Mouse (Mus musculus) ovary, postnatal 36 days (tissue): ENCODE data around the gene Sstr5.

Source experiments
- DNase-seq: peaks from one replicate; pipeline ENCODE4 v3.0.0; 2022; ENCODE audit warnings: low spot score, mixed read lengths

Gene Sstr5

GRCm38 (mm10) chr17:25472044-25472443 lies 25.0 kb downstream of the Sstr5 start:
- DNase-seq, result peak; percentile 41

GRCm38 (mm10) chr17:25471418-25471817 lies 25.7 kb downstream of the Sstr5 start:
- DNase-seq, result peak; percentile 48

- peak; percentile 57 for DNase-seq
These were observed 27.3 kb downstream of the Sstr5 start for GRCm38 (mm10) chr17:25469798-25470197.

- no peak for DNase-seq
These were observed 28.8 kb downstream of the Sstr5 start for GRCm38 (mm10) chr17:25468301-25468700.

- DNase-seq, result no peak
These were observed 29.3 kb downstream of the Sstr5 start for GRCm38 (mm10) chr17:25467781-25468180.

GRCm38 (mm10) chr17:25466257-25466656 lies 30.8 kb downstream of the Sstr5 start:
- no peak for DNase-seq

- no peak for DNase-seq
These were observed 33.0 kb downstream of the Sstr5 start for GRCm38 (mm10) chr17:25464091-25464490.

- DNase-seq, result no peak
These were observed 33.7 kb downstream of the Sstr5 start for GRCm38 (mm10) chr17:25463326-25463945.

GRCm38 (mm10) chr17:25462236-25462875 lies 34.7 kb downstream of the Sstr5 start:
- no peak for DNase-seq

GRCm38 (mm10) chr17:25456540-25456939 lies 40.5 kb downstream of the Sstr5 start:
- no peak for DNase-seq

- DNase-seq, result no peak
These were observed 42.8 kb downstream of the Sstr5 start, which contains the start of gene Tekt4 for GRCm38 (mm10) chr17:25454272-25454671. Gene Tekt4, plus strand, starts transcription at chr17:25454615.

- DNase-seq, result no peak
These were observed 44.7 kb downstream of the Sstr5 start for GRCm38 (mm10) chr17:25452246-25452965.

GRCm38 (mm10) chr17:25450329-25450728 lies 46.8 kb downstream of the Sstr5 start:
- no peak for DNase-seq

GRCm38 (mm10) chr17:25447865-25448264 lies 49.2 kb downstream of the Sstr5 start:
- no peak for DNase-seq

GRCm38 (mm10) chr17:25445841-25446240 lies 51.2 kb downstream of the Sstr5 start:
- no peak for DNase-seq

GRCm38 (mm10) chr17:25445074-25445473 lies 52.0 kb downstream of the Sstr5 start:
- DNase-seq, result no peak

- no peak for DNase-seq
These were observed 54.2 kb downstream of the Sstr5 start for GRCm38 (mm10) chr17:25442889-25443288.

GRCm38 (mm10) chr17:25441417-25441816 lies 55.7 kb downstream of the Sstr5 start:
- no peak for DNase-seq
